Comparison of ENCODE assay signal across 10 mouse cellular contexts in the genomic region with DNA sequence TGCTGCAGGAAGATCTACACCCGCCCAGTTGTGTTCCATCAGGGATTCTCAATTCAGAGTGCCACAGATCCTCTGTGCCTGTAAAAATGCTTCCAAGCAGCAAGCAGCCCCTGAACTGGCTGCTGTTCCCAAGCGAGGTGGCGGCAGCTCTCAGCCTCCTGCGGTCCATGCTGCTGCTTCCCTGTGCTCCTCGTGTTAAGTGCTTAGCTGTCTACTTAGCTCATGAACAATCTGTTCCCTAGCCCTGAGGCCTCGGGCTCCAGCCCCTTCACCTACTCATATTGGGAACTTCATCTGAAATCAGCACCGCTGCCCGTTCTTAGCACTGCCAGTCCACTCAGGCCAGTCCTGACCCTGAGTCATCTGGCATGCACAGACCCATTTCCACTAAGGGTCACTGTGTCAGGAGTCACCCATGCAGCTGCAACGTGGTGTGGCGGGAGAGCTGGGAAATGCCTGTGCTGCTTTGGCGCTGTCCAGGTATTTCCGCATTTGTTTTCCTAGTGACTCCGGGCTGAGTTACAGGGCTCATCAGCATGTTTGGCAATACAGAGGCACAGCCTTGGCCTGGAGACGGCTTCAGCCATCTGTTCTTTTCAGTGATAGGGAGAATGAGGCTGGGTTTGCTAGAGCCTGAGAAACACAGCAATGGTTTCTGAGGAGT.
A peak's percentile ranks its signal among the peaks of the same experiment; 100 is the strongest.
DNase-seq lines count a peak whose midpoint lies in the region; ATAC-seq and TF ChIP-seq lines count a peak whose summit lies in the region.
"Had no signal": no experiment of that assay in that cellular context is flagged by ENCODE, and none has a peak within 500 bp of the region (broad histone marks: within the 10 kb centered on the region; RNA-seq: fewer than 3 reads in every experiment).

No protein-coding gene starts in this region.

- no peaks in the 10 kb centered on the region for H3K36me3 ChIP-seq in hindbrain, embryonic 13.5 days
- no peaks in the 10 kb centered on the region for H3K36me3 ChIP-seq in hindbrain, embryonic 11.5 days (ENCODE audit: control insufficient read depth, insufficient read depth, low read length)
- H3K36me3 ChIP-seq in hindbrain, postnatal 0 days (ENCODE audit: insufficient read depth, low read length): no peaks in the 10 kb centered on the region
- no peaks in the 10 kb centered on the region for H3K36me3 ChIP-seq in neural tube, embryonic 14.5 days (ENCODE audit: control insufficient read depth, insufficient read depth, low read length)
- H3K36me3 ChIP-seq: neural tube, embryonic 12.5 days had no signal

- intact Hi-C loops in left cerebral cortex, postnatal 25 days (cut with DNase I): loop anchor here (2.0 to 5.0 kb wide), 3 partner anchors 81 to 206 kb away; partner anchors contain the start of gene Arhgap5

- no peak overlapping the region for H3K9ac ChIP-seq in hindbrain, embryonic 13.5 days
- H3K9ac ChIP-seq in hindbrain, embryonic 11.5 days (ENCODE audit: low read depth, low read length): no peak overlapping the region
- H3K9ac ChIP-seq in hindbrain, postnatal 0 days (replicated peaks; ENCODE audit: low read length): no peak overlapping the region
- H3K9ac ChIP-seq in neural tube, embryonic 14.5 days (replicated peaks; ENCODE audit: low read depth, low read length): no peak overlapping the region
- H3K9ac ChIP-seq: neural tube, embryonic 12.5 days had no signal

- H3K27ac ChIP-seq in hindbrain, embryonic 13.5 days: 0 out of 2 replicates have a peak overlapping the region, but pooled peaks have one; percentile 12
- H3K27ac ChIP-seq in hindbrain, embryonic 11.5 days (ENCODE audit: low read depth, low read length): no peak overlapping the region
- peak overlapping the region; percentile 58 for H3K27ac ChIP-seq in hindbrain, postnatal 0 days
- H3K27ac ChIP-seq in neural tube, embryonic 14.5 days (ENCODE audit: low read depth, low read length): no peak overlapping the region
- H3K27ac ChIP-seq: neural tube, embryonic 12.5 days had no signal

- peak; percentile 44; the same call in 1 of the 2 replicates for ATAC-seq in hindbrain, embryonic 13.5 days (ENCODE audit: low FRiP score)
- ATAC-seq in hindbrain, embryonic 11.5 days (ENCODE audit: low FRiP score): no peak
- ATAC-seq in cerebellum, adult (ENCODE audit: insufficient number of reproducible peaks, low FRiP score, low TSS enrichment): peak; percentile 94
- ATAC-seq in hindbrain, postnatal 0 days: peak; percentile 77
- ATAC-seq in neural tube, embryonic 14.5 days (ENCODE audit: low read depth): peak; percentile 50; the same call in 1 of the 2 replicates

- H3K4me1 ChIP-seq in hindbrain, embryonic 13.5 days (replicated peaks): peaks cover 35% of the 10 kb centered on the region
- H3K4me1 ChIP-seq in hindbrain, embryonic 11.5 days (replicated peaks; ENCODE audit: control insufficient read depth, insufficient read depth, low read length): 0 out of 2 replicates have a peak, but pooled peaks cover 3% of the 10 kb centered on the region
- peaks cover 8% of the 10 kb centered on the region; the same call in 1 of the 2 replicates for H3K4me1 ChIP-seq in hindbrain, postnatal 0 days (ENCODE audit: insufficient read depth, low read length)
- peaks cover 20% of the 10 kb centered on the region; the same call in 1 of the 2 replicates for H3K4me1 ChIP-seq in neural tube, embryonic 14.5 days (ENCODE audit: control insufficient read depth, insufficient read depth, low read length)

- H3K9me3 ChIP-seq in hindbrain, embryonic 13.5 days: no peaks in the 10 kb centered on the region
- H3K9me3 ChIP-seq in hindbrain, embryonic 11.5 days (ENCODE audit: control insufficient read depth, low read length): no peaks in the 10 kb centered on the region
- H3K9me3 ChIP-seq in hindbrain, postnatal 0 days (ENCODE audit: low read length): no peaks in the 10 kb centered on the region
- no peaks in the 10 kb centered on the region for H3K9me3 ChIP-seq in neural tube, embryonic 14.5 days (ENCODE audit: control insufficient read depth, low read length)
- H3K9me3 ChIP-seq: neural tube, embryonic 12.5 days had no signal

- no peak for TF ChIP-seq CTCF in hindbrain, postnatal 0 days (IDR thresholded peaks at IDR 0.05; ENCODE audit: low read depth)

- no peak for DNase-seq in hindbrain, embryonic 11.5 days (ENCODE audit: low spot score)
- DNase-seq in frontal cortex, postnatal 14 days (ENCODE audit: low spot score in 2 of 2): peak; percentile 27 to 41
- peak; percentile 56 for DNase-seq in hindbrain, postnatal 0 days (ENCODE audit: low spot score)
- DNase-seq in left cerebral cortex, postnatal 25 days (ENCODE audit: low spot score in 2 of 2): peak; percentile 45 to 78
- no peak for DNase-seq in thymus, postnatal 36 days

- H3K4me3 ChIP-seq in hindbrain, embryonic 13.5 days: no peak overlapping the region
- H3K4me3 ChIP-seq in hindbrain, embryonic 11.5 days (ENCODE audit: low read depth, low read length): no peak overlapping the region
- no peak overlapping the region for H3K4me3 ChIP-seq in hindbrain, postnatal 0 days (ENCODE audit: low read length)
- H3K4me3 ChIP-seq in neural tube, embryonic 14.5 days (ENCODE audit: low read depth, low read length): no peak overlapping the region
- H3K4me3 ChIP-seq: neural tube, embryonic 12.5 days had no signal

- H3K4me2 ChIP-seq in hindbrain, embryonic 13.5 days: no peak overlapping the region
- no peak overlapping the region for H3K4me2 ChIP-seq in hindbrain, embryonic 11.5 days (replicated peaks; ENCODE audit: low read depth, low read length)
- peak overlapping the region; percentile 16; the same call in 1 of the 2 replicates for H3K4me2 ChIP-seq in hindbrain, postnatal 0 days (ENCODE audit: low read depth, low read length)
- no peak overlapping the region for H3K4me2 ChIP-seq in neural tube, embryonic 14.5 days (ENCODE audit: low read depth, low read length)
- H3K4me2 ChIP-seq: neural tube, embryonic 12.5 days had no signal

- WGBS in hindbrain, embryonic 13.5 days: 56% methylated on average over 14 of the region's 14 CpGs
- 54% methylated on average over 14 of the region's 14 CpGs for whole genome bisulfite sequencing in hindbrain, embryonic 11.5 days
- 32% methylated on average over 14 of the region's 14 CpGs for WGBS in hindbrain, postnatal 0 days
- WGBS in neural tube, embryonic 14.5 days: 56% methylated on average over 14 of the region's 14 CpGs

- no peaks in the 10 kb centered on the region for H3K27me3 ChIP-seq in hindbrain, embryonic 13.5 days
- H3K27me3 ChIP-seq in hindbrain, embryonic 11.5 days (ENCODE audit: control insufficient read depth, insufficient read depth, low read length): no peaks in the 10 kb centered on the region
- H3K27me3 ChIP-seq in hindbrain, postnatal 0 days (ENCODE audit: insufficient read depth, low read length): no peaks in the 10 kb centered on the region
- no peaks in the 10 kb centered on the region for H3K27me3 ChIP-seq in neural tube, embryonic 14.5 days (ENCODE audit: control insufficient read depth, insufficient read depth, low read length)
- H3K27me3 ChIP-seq: CH12.LX; neural tube, embryonic 12.5 days had no signal

Comparison
In these comparisons a context has a peak if more than half of its experiments do, and no peak if none do; other contexts are left out.
1. H3K27ac ChIP-seq: peak in hindbrain, embryonic 13.5 days (single experiment) and hindbrain, postnatal 0 days (single experiment); none in hindbrain, embryonic 11.5 days (single experiment) and neural tube, embryonic 14.5 days (single experiment).
2. DNase-seq: peak in frontal cortex, postnatal 14 days (2 of 2), hindbrain, postnatal 0 days (single experiment) and left cerebral cortex, postnatal 25 days (2 of 2); none in hindbrain, embryonic 11.5 days (single experiment) and thymus, postnatal 36 days (0 of 2).